Mouse (Mus musculus) spleen, adult 18-20 months (tissue): ENCODE measurements around the gene Aff2.

Source experiments
- DNase-seq, 2 experiments: peaks; one replicate each; pipeline ENCODE4 v3.0.0; 2022; ENCODE audit warnings: mixed read lengths in 2 of 2

Aff2 gene

GRCm38 (mm10) chrX:69360238-69361054 lies at the start of gene Aff2:
TSS of gene Aff2 (plus strand) at chrX:69360294.
- DNase-seq: no peak

- no peak for DNase-seq
These were observed 22.8 kb upstream of the Aff2 start for GRCm38 (mm10) chrX:69337296-69337695.

- DNase-seq: no peak
These were observed 4.5 kb upstream of the Aff2 start for GRCm38 (mm10) chrX:69355621-69356020.

- DNase-seq: no peak
These were observed 734 bp upstream of the Aff2 start for GRCm38 (mm10) chrX:69359360-69359759.

GRCm38 (mm10) chrX:69359885-69360237 lies 233 bp upstream of the Aff2 start:
- no peak for DNase-seq

- DNase-seq: no peak
These were observed 1.0 kb downstream of the Aff2 start for GRCm38 (mm10) chrX:69361055-69361558.

GRCm38 (mm10) chrX:69364198-69364597 lies 4.1 kb downstream of the Aff2 start:
- DNase-seq: no peak

- no peak for DNase-seq
These were observed 13.2 kb downstream of the Aff2 start for GRCm38 (mm10) chrX:69373341-69373740.

- DNase-seq: no peak
These were observed 29.6 kb downstream of the Aff2 start for GRCm38 (mm10) chrX:69389738-69390137.

- no peak for DNase-seq
These were observed 54.9 kb downstream of the Aff2 start for GRCm38 (mm10) chrX:69415043-69415442.

GRCm38 (mm10) chrX:69438422-69438821 lies 78.3 kb downstream of the Aff2 start:
- DNase-seq: no peak

- DNase-seq: no peak
These were observed 81.8 kb downstream of the Aff2 start for GRCm38 (mm10) chrX:69441937-69442336.

GRCm38 (mm10) chrX:69460896-69461295 lies 100.8 kb downstream of the Aff2 start:
- no peak for DNase-seq

- no peak for DNase-seq
These were observed 142.0 kb downstream of the Aff2 start for GRCm38 (mm10) chrX:69502061-69502460.

GRCm38 (mm10) chrX:69518040-69518575 lies 158.0 kb downstream of the Aff2 start:
- no peak for DNase-seq

GRCm38 (mm10) chrX:69540811-69541210 lies 180.7 kb downstream of the Aff2 start:
- DNase-seq: no peak

- DNase-seq: no peak
These were observed 219.9 kb downstream of the Aff2 start for GRCm38 (mm10) chrX:69579903-69580459.

- no peak for DNase-seq
These were observed 248.7 kb downstream of the Aff2 start for GRCm38 (mm10) chrX:69608793-69609192.

- DNase-seq: no peak
These were observed 302.9 kb downstream of the Aff2 start for GRCm38 (mm10) chrX:69663038-69663437.

- DNase-seq: no peak
These were observed 306.1 kb downstream of the Aff2 start for GRCm38 (mm10) chrX:69666145-69666677.

GRCm38 (mm10) chrX:69675691-69676090 lies 315.6 kb downstream of the Aff2 start:
- no peak for DNase-seq

- DNase-seq: no peak
These were observed 338.7 kb downstream of the Aff2 start for GRCm38 (mm10) chrX:69698840-69699239.

GRCm38 (mm10) chrX:69738972-69739371 lies 378.9 kb downstream of the Aff2 start:
- DNase-seq: no peak
